In genomic region chr6:84456803-84457202, GRCm38 (mm10) we compare ENCODE assay signal across 17 mouse cellular contexts.
"Had no signal": no experiment of that assay in that cellular context is flagged by ENCODE, and none has a peak within 500 bp of the region (broad histone marks: within the 10 kb centered on the region; RNA-seq: fewer than 3 reads in every experiment).

No protein-coding gene starts in this region.

- H3K9ac ChIP-seq: liver, postnatal 0 days; lung, embryonic 15.5 days; midbrain, embryonic 12.5 days; neural tube, embryonic 12.5 days; stomach, embryonic 15.5 days had no signal

- H3K4me3 ChIP-seq: lung, embryonic 15.5 days; megakaryocyte, embryonic 14.5 days; midbrain, embryonic 12.5 days; neural tube, embryonic 12.5 days; stomach, embryonic 15.5 days had no signal

- ATAC-seq: liver, postnatal 0 days; lung, postnatal 0 days had no signal

- H3K4me1 ChIP-seq: lung, embryonic 15.5 days; megakaryocyte, embryonic 14.5 days; midbrain, embryonic 12.5 days; neural tube, embryonic 12.5 days; stomach, embryonic 15.5 days had no signal

- H3K36me3 ChIP-seq: lung, embryonic 15.5 days; midbrain, embryonic 12.5 days; neural tube, embryonic 12.5 days; stomach, embryonic 15.5 days had no signal

- DNase-seq: liver, postnatal 0 days; lung, adult 2 months; lung, postnatal 14 days; lung, postnatal 36 days; midbrain, embryonic 14.5 days; right cerebral cortex, postnatal 14 days; thymus, adult 2 months; thymus, postnatal 25 days; thymus, postnatal 4 days had no signal

- H3K4me2 ChIP-seq: lung, embryonic 15.5 days; midbrain, embryonic 12.5 days; neural tube, embryonic 12.5 days; stomach, embryonic 15.5 days had no signal

- H3K27me3 ChIP-seq: lung, embryonic 15.5 days; midbrain, embryonic 12.5 days; neural tube, embryonic 12.5 days; stomach, embryonic 15.5 days had no signal

- H3K27ac ChIP-seq: lung, embryonic 15.5 days; macrophage; midbrain, embryonic 12.5 days; neural tube, embryonic 12.5 days; stomach, embryonic 15.5 days; stomach, postnatal 0 days had no signal

- H3K9me3 ChIP-seq: lung, embryonic 15.5 days; megakaryocyte, embryonic 14.5 days; midbrain, embryonic 12.5 days; neural tube, embryonic 12.5 days; stomach, embryonic 15.5 days had no signal
